Mouse (Mus musculus) lung, postnatal 25 days (tissue): ENCODE results near the gene Hras.
A peak's percentile ranks its signal among the peaks of the same experiment; 100 is the strongest.

Experiments
- DNase-seq: peaks from one replicate; pipeline ENCODE4 v3.0.0; 2022; ENCODE audit warnings: low spot score

Gene Hras

GRCm38 (mm10) chr7:141213605-141214235 is 19.9 kb upstream of the Hras start, which contains the start of gene Lmntd2:
Gene Lmntd2, minus strand, starts transcription at chr7:141214080.
- DNase-seq, result no peak

GRCm38 (mm10) chr7:141213133-141213532 is 19.3 kb upstream of the Hras start:
- DNase-seq, result no peak

DNA sequence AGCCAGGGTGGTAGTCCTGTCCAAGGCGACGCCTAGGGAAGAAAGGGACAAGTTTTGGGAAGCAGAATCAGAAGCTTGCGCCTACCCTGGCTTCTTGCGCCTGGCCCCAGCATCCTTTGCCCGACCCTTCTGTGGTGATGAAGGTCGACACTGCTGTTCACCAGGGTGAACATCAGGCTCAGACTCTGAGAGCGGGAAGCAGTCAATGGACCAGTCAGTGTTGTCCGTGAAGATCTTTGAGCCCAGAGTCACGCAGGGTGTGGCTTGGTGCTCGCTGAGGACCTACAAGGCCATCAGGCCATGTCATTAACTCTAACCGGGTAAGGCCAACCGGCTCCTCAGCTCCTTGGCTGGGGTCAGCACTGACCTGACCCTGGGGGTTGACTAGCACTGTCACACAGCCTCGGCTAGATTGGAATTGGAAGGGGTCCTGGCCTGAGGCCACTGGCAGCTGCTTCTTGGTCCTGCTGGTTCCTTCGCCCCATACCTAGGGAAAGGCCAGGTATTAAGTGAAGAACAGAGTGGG is 16.9 kb upstream of the Hras start:
- no peak for DNase-seq

DNA sequence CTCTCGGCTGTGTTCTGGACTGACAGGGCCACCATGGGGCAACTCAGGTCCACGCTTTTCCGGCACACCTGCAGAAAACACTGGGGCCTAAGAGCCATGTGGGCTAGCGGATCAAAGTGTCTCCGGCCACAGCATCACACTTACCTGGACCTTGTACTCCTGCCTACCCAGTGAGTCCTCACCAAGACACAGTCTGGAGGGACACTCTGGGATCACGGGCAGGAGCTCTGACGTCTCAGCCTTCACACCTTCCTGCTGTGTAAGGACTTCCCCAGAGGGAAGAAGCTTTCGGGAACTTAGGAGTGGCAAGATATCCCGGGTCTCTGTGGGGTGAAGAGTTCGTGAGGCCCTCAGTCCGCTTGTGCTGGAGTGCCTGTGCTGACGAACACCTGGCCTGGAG is 16.3 kb upstream of the Hras start:
- no peak for DNase-seq

- DNase-seq, result no peak
Measured at GRCm38 (mm10) chr7:141209526-141209925, 15.7 kb upstream of the Hras start.

- no peak for DNase-seq
Measured at GRCm38 (mm10) chr7:141206182-141206937, 12.6 kb upstream of the Hras start.

DNA sequence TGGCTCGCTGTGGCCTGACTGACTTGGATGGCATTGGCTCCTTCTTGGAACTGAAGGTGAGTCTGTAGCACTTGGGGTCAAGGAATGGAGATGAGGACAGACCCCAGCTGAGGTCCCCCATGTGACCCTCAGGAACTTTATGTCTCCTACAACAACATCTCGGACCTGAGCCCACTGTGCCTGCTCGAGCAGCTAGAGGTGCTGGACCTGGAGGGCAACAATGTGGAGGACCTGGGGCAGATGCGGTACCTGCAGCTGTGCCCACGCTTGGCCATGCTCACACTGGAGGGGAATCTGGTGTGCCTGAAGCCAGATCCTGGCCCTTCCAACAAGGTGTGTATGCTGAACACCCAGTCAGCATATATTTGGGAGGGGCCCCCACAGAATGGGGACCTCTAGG is 11.7 kb upstream of the Hras start:
- DNase-seq, result no peak

- DNase-seq, result no peak
Measured at GRCm38 (mm10) chr7:141204546-141204945, 10.7 kb upstream of the Hras start.

- no peak for DNase-seq
Measured at GRCm38 (mm10) chr7:141198121-141198520, 4.3 kb upstream of the Hras start.

- no peak for DNase-seq
Measured at GRCm38 (mm10) chr7:141196619-141197282, 2.9 kb upstream of the Hras start.

DNA sequence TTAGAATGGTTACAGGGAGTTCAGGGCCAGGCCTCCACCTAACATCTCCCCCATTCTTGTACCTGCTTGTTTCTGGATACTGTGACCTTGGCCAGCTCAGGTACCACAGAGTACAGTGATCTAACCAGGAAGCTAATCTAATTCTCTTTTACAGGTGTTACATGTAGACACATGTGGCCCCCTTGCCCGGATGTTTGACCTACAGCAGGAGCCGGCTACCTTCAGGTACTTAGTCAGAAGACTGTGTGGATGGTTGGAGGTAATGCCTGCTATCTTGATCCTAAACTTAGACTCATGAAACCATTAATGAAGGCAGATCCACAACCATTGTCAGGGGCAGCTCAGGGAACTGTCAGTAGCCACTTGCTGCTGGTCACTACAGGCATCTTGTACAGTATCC is 1.9 kb upstream of the Hras start:
- no peak for DNase-seq

- DNase-seq, result peak; percentile 92
Measured at GRCm38 (mm10) chr7:141194830-141195229, 1.0 kb upstream of the Hras start.

DNA sequence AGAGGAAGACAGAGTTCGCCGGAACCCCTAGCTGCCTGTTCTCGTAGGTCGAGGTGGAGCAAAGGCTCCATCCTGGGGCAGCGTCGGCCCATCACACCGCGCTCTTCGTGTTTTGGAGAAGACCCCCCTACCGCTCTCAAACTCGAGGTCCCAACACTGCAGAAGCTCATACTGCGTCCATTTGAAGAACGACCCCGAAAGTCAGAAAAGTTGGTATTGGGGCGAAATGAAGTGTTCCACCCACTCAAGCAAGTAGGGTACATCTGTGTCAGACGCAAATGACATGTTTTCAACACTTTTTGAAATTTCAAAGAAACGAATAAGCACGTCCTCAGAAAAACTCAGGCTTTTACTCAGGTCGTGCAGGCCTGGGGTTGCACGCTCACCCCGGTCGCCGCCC is 604 bp upstream of the Hras start:
- no peak for DNase-seq

GRCm38 (mm10) chr7:141193348-141193856 is 403 bp downstream of the Hras start:
- DNase-seq, result no peak

GRCm38 (mm10) chr7:141192776-141193347 is 943 bp downstream of the Hras start:
- peak; percentile 81 for DNase-seq

DNA sequence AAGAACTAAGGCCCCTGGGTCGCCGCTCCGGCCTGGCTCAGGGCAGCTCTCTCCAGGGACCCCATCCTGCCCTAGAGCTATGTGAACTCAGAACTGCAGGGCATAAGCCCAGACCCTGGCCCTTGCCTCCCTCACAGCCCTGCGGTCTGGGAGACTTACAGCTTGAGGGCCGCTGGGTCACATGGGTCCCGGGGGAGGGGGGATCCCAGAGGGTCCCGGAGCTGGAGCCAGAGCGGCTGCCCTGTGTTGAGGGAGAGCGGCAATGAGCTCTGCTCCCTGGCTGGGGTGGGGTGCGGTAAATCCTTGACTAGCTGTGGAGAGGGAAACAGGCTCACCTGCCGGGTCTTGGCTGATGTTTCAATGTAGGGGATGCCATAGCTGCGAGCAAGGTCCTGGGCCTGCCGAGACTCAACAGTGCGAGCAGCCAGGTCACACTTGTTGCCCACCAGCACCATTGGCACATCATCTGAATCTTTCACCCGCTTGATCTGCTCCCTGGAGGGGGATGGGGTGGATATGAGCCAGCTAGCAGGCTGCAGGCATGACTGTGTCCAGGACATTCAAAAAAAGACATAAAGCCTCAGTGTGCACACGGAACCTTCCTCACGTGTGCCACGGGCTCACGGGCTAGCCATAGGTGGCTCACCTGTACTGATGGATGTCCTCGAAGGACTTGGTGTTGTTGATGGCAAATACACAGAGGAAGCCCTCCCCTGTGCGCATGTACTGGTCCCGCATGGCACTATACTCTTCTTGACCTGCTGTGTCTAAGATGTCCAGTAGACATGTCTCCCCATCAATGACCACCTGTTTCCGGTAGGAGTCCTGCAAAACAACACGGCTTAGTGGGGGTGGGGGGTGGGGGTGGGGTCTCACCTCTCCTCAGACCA is 1.8 kb downstream of the Hras start:
- no peak for DNase-seq

- DNase-seq, result no peak
Measured at GRCm38 (mm10) chr7:141191036-141191435, 2.8 kb downstream of the Hras start.

DNA sequence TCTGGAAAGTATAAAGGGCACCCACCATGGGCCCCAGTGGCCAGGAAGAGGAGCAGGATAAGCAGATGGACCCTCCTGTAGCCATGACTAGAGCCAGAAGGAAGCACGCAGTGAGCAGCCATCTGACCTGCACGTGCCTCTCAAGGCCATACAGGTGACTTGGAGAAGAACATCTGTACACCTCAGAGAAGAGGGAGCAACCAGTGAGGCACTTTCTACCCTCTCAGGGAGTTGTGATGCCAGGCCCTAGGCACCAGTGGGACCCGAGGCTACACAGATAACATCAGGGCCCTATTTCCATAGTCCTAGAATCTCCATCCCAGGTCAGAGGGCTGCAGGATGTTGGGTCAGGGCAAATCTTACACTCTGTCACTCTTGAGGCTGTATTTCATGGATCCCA is 3.6 kb downstream of the Hras start:
- no peak for DNase-seq

DNA sequence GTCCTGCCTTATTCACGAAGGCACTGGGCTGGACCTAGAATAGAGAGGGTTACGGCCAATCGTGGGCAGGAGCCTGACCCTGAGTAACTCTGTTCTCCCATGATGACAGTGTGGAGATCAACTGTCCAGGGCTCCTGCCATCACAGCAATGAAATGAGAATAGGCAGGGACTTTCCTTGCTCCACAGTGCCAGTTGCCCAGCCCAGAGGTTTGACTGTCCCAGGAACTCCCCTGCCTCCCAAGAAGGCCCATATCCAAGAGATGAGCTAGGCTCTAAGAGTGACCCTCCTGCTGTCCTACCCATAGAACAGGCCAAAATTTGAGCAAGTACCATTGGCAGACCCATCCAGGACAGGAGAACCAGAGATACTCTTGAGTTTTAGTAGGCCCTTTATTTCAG is 5.1 kb downstream of the Hras start:
- no peak for DNase-seq

DNA sequence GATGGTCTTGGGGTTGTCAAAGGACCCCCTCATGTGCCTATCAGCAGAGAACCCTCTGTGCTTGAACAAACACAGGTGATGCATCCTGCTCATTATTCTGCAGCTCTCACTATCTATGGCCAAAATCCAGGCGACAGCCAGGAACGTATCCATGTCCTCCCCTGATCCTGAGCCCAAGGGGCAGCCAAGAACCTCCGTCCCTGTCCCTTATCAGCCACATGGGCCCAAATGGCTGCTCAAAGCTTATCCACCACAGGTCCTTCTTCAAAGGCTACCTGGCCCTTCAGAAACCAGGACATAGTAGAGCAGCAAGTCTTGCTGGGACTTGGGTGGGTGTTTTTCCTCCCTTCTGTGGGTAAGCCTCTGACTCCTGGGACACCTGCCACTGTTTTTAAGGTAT is 5.6 kb downstream of the Hras start:
- no peak for DNase-seq

GRCm38 (mm10) chr7:141176173-141176572 is 17.6 kb downstream of the Hras start:
- peak; percentile 89 for DNase-seq
